Mouse (Mus musculus) olfactory bulb, adult 2 months (tissue): ENCODE results near the gene Gdf3.

ENCODE experiments used
- CTCF ChIP-seq: fragments of 200-500 bp; IDR thresholded peaks from 2 replicates; pipeline ENCODE4 v1.5.1; 2012; ENCODE audit warnings: low read depth, mild to moderate bottlenecking, low read length, moderate library complexity; ENCODE audit not compliant: insufficient read depth
- POLR2A ChIP-seq: fragments of 200-500 bp; IDR thresholded peaks from 2 replicates; pipeline ENCODE4 v1.6.1; 2012; ENCODE audit warnings: mild to moderate bottlenecking, low read depth, low read length, moderate library complexity; ENCODE audit not compliant: insufficient read depth

DNA sequence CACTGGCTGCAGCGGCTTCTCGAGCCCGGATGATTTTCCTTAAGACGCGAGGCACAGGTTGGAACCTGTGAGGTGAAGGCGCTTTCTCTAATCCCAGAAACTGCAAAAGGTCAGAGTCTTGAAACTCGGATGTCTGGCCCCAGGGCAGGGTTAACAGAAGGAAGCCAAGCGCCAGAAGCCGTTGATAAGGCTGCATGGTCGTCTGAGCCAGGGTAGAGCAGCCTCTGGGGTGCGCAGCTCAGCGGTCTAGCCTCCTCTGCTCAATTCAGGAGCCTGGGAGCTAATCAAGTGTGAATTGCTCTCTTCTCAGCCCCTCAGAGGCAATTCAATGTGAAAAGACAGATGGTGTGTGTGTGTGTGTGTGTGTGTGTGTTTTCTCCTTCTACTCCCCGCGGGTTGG lies at the start of gene Gdf3:
- TF ChIP-seq CTCF (no peak), POLR2A (no peak)
